Mouse (Mus musculus) natural killer cell, adult 2 months (primary cell): Measurements from ENCODE around the gene Ncf1.

Experiments used
- DNase-seq, 2 experiments: peaks; one replicate each; pipeline ENCODE4 v3.0.0; 2022; ENCODE audit warnings: low spot score in 2 of 2

The Ncf1 gene

GRCm38 (mm10) chr5:134229391-134229790 is at the start of gene Ncf1:
Gene Ncf1, minus strand, starts transcription at chr5:134229625.
- DNase-seq: peak in 1 of 2 experiments; percentile 77

- DNase-seq: no peak
These were observed 47.7 kb upstream of the Ncf1 start for GRCm38 (mm10) chr5:134277109-134277508.

GRCm38 (mm10) chr5:134275556-134275955 is 46.1 kb upstream of the Ncf1 start:
- DNase-seq: no peak

GRCm38 (mm10) chr5:134275021-134275420 is 45.6 kb upstream of the Ncf1 start:
- DNase-seq: no peak

- DNase-seq: no peak
These were observed 44.3 kb upstream of the Ncf1 start for GRCm38 (mm10) chr5:134273761-134274160.

DNA sequence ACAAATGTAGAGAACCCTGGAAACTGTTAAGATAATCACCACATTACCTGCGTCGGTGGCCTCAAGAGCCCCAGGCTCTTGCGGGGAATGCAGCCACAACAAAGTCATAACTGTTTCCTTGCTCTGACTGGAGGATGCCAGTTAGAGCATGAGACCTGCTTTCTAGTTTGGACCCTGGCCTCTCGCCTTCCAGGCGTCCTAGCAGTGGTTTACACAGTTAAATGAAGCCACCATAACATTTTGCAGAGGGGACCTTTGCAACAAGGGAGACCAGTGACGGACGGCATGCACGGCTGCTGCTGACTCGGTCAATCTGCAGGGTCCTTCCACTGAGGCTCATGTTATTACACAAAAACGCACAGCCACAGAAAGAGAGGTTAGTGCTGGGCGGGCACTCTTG is 43.3 kb upstream of the Ncf1 start:
- no peak for DNase-seq

DNA sequence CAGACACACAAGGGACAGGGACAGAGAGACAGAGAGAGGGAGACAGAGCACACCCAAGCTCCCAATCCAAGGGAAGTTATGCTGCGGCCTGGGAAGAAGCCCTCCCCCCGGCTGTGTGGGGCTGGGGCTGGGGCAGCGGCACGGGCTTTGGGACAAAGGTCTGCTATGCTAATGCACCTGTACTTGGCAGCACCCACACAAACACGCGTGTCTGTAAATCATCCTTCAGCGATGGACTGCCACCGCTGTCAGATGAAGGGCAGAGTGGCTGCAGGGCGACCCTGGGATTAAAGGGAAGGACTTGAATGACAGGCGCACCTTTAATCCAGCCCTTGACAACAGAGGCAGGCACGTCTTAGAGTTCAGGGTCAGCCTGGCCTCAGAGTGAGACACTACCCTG is 42.0 kb upstream of the Ncf1 start:
- DNase-seq: no peak

DNA sequence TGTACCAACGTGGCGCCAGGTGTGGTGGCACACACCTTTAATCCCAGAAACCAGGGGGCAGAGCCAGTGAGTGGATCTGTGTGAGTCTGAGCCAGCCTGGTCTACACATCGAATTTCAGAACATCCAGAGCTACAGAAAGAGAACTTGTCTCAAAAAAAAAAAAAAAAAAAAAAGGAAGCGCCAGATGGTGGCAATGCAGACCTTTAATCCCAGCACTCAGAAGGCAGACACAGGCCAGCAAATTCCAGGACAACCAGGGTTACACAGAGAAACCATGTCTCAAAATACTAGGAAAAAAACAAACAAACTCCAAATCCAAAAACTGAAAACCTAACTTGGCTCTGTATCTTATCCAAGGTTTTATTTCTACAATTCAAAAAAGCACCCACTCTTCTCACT is 41.1 kb upstream of the Ncf1 start:
- no peak for DNase-seq

DNA sequence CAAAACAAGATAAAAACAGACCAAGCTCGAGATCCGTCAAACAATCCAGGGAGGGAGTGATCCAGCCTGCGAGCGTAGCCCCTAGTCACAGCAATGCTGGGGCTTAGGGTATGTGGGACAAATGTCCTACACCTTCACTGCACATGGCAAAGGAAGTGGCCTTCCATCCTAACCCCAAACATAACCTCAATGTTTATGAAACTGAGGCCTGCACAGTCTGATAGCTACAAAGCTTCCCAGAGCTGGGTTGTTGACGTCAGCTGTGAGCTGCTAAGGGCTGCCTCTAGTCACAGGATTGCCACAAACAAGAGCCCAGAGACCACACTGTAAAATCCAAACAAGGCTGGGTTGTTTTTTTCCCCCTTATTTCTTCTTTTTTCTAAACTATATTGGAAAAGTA is 40.3 kb upstream of the Ncf1 start:
- DNase-seq: peak; percentile 44 to 49

DNA sequence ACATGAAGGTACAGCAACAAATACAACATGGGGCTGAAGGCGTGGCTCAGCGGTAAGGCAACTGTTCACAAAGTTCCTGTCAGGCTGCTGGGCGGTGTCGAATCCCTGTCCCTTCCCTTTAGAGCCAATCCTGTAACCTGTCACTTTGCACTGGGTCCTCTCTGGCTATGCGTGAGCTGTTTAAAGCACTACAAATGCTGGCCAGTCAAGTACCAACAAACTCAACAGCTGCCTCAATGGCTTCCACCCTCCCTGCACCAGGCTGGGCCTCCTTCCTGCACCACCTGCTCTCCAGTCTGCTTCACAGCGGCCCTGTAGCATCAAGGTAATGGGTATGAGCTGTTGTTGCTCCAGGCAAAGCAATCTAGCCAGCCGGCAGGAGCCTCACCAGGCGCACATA is 39.3 kb upstream of the Ncf1 start:
- no peak for DNase-seq

DNA sequence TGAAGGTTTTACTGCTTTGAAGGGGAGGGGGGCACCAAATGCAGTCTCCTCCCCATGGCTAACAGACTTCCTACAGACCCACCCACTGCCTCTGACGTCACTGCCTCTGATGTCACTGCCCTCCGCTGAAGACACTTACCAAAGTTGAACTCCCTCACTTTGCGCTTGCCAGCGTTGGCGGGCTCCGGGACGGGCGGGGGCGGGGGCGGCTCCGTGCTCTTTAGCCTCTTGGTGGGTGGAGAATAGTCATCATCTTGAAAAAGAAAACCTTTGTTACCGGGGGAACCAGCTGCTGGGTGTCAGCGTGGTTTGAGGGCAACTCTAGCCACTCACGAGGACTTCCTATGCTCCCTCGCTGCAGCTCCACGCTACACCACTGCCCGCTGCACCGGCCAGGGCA is 37.0 kb upstream of the Ncf1 start:
- DNase-seq: peak; percentile 67 to 70

DNA sequence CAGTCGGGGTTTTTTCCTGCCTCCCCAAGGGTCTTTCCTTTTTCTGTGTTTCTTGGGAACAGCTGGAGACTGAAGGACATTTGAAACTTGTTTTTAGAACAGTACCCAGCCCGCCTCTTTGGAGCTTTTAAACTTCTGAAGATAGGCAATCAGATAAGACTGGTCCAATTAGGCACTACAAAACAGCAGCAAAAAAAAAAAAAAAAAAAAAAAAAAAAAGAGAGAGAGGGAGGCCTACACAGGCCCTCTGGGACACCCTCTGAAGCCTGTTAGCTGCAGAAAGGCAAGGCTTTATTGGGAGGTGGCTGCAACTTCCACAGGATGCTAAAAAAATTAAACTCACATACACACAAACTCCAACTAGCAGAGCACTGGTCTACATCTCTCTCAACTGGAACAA is 36.5 kb upstream of the Ncf1 start:
- no peak for DNase-seq

DNA sequence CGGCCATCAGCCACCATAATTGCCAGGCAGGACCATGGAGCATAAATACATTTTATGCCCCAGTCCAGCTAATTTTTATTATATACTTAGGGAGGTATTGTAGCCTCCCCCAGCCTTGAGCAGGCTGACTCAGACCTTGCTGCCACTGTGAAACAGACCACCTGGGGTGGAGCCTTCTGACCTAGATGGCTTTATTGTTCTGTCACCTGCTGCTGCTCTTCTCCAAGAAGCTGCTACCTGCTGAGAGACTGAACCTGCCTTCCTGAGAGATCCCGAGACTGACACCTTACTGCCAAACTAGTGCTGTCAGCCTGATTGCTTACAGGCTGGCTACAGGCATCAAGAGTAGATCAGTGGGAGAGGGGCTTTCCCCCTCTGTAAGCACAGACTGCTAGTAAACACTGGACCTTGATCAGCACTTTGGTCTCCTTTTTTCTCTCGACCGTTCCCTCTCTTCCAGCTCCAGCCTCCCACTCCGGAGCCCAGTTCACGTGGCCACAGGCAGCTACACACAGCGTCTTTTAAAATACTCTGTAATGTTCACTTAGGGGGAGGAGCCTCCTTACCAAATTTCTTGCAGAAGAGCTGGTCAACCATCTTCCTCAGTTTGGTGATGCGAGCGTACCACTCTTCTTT is 30.7 kb upstream of the Ncf1 start:
- no peak for DNase-seq

DNA sequence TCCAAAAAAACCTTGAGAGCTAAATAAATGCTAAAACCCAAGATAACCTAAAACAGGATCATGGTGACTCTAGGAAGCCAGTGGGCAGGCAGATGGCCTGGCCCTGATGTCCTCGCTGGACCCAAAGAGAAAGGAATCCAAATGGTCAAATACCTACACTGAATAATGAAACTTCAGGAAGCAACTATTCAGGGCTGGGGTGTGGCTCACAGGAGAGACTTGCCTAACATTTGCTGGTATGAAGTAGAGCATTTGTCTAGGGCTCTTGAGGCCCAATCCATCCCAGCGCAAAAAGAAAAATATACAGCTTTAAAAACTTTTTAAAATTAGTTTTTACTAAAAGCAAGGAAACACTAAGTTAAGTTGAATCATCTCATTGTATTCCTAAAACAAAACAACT is 29.5 kb upstream of the Ncf1 start:
- DNase-seq: no peak

GRCm38 (mm10) chr5:134258395-134258794 is 29.0 kb upstream of the Ncf1 start:
- no peak for DNase-seq

DNA sequence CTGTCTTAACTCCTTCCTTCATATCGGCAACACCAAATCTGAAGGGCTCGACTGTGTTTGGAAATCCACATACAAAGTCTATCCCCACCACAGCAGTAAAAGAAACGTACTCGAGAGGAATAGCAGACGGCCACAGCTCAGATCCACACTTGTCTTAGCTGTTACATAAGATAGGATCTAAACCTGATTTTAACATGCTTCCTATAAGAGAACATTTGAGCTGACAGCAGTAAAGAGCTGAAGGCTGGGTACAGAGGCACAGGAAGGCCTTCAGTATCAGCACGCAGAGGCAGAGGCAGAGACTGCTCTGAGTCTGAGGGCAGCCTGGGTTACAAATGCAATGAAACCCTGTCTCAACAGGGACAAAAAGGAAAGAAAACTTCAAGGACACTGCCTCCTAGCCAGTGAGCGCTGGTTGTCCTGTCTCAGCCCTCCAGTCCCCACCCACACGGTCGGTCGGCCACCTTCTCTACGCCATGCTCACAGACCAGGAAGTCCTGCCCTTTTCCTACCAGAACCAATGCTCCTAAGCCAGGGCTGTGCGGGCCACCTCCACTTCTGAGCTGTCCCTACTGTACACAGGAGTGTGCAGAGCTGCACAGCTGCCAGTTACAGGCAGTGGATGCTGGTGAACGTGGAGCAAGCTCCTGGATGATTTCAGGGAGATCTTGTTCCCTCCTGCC is 28.1 kb upstream of the Ncf1 start:
- no peak for DNase-seq

DNA sequence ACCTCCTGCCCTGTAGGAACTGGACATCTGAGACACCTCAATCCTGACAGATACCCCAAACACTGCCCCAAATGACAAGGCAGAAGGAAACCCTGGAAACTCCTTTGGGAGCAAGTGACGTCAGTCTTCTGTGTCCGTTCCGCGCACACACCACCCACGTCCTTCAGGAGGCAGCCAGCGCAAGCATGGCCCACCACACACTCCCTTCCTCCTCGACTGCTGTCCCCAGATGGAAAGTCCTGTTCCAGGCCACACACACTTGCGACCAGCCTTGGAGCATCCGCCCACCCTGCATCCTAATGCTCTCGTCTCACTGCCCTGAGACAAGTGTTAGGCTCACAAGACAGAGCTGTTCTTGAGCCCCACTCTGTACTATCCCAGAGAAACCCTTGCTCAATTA is 25.9 kb upstream of the Ncf1 start:
- no peak for DNase-seq

GRCm38 (mm10) chr5:134253806-134254205 is 24.4 kb upstream of the Ncf1 start:
- DNase-seq: peak in 1 of 2 experiments; percentile 49

GRCm38 (mm10) chr5:134251083-134251482 is 21.7 kb upstream of the Ncf1 start:
- DNase-seq: no peak

DNA sequence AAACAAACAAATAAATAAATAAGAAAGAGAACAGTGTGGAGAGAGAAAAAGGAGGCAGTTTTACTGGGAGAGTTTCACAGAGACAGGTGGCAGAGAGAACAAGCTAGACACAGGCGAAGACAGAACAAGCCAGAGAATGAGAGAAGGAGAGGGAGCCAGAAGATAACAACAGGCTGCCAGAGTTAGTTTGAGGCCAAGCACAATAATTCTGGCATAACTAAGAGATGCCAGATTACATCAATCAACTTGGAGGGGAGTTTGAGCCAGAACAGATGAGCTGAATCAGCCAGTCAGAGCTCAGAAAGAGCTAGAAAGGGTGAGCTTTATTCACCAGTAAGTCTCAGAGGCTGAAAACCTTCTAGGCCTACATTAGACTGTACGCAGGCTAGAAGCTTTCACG is 21.2 kb upstream of the Ncf1 start:
- DNase-seq: no peak

DNA sequence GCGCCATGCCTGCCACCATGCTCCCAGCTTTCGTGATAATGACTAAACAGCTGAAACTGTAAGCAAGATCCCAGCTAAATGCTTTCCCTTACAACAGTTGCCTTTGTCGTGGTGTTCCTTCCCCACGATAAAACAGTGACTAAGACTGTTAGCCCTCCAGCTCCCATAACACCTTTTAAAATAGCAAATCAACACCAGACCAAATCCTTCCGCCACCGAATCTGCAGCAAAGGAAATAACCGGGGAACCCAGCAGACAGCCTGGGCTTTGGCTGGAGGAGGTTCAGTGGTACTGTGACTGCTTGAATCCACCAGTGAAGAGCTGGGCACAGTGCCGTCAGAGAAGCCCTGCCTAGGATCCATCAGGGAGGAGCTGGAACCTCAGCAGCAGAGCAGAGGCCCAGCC is 19.8 kb upstream of the Ncf1 start:
- no peak for DNase-seq

DNA sequence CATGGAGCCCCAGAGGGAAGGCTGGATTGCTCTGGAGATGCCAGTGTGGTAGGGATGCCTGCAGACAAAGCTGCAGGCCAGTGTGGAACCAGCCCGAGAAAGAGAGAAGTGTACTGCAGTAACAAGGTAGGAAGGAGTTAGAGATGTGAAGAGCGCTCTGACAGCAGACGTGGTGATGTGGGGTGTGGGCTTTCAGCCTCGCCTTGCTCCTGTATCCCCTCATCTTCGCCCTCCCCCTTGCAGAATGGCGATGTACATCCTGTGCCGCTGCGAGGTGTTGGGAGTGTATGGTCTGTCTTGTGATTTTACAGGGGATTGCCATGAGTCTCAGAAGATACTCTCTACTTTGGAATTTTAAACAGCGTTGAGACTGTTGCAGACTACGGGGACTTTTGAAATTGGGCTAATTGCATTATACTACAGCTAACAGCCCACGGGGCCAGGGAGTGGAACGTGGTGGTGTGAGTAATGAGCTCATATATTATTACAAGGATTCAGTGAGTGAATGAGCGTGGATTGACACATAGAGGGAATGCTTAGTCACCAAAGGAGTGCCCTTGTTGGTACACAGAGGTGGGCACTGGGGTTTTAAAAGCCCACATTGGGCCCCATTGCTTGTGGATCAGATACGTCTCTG is 19.3 kb upstream of the Ncf1 start:
- no peak for DNase-seq

DNA sequence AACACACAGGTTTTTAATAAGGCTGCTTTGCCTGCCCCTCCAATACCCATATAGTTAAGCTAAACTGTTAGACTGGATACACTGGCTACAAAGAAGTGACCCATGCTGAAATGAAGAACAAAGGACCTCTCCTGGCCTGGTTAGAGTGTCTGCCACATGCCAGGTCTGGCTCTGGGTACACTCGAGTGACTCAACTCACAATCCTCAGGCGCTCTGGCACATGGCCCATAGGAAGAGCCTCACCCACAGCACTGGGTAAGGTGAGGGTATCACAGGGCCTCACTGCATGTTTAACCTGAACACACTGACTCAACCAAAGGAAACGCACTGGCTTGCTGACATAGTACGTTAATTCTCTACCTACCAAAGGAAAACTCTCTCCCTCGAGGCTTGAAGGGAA is 16.7 kb upstream of the Ncf1 start:
- DNase-seq: no peak
